Mouse (Mus musculus) CH12.LX (cell line): ENCODE data around the gene Sem1.

Source experiments
- CHD1 ChIP-seq: IDR thresholded peaks from 2 replicates; pipeline ENCODE4 v1.6.1; 2012; ENCODE audit warnings: low read depth, low read length, improper control_type of control experiment, inconsistent platforms
- CTCF ChIP-seq, 2 experiments: IDR thresholded peaks in 1 of 2; conservative IDR thresholded peaks in 1 of 2; 2 replicates each; pipeline ENCODE4 v1.5.1; 2011 to 2012; ENCODE audit warnings: low read depth in 2 of 2, low read length in 2 of 2, improper control_type of control experiment in 1 of 2, inconsistent platforms in 1 of 2, mild to moderate bottlenecking in 1 of 2, moderate library complexity in 1 of 2
- EP300 ChIP-seq: IDR thresholded peaks from 2 replicates; pipeline ENCODE4 v1.6.1; 2011; ENCODE audit warnings: low read length, improper control_type of control experiment
- MAFK ChIP-seq: IDR thresholded peaks from 2 replicates; pipeline ENCODE4 v1.6.1; 2011; ENCODE audit warnings: low read length, improper control_type of control experiment; ENCODE audit not compliant: insufficient replicate concordance
- MAZ ChIP-seq: IDR thresholded peaks from 2 replicates; pipeline ENCODE4 v1.6.1; 2012; ENCODE audit warnings: low read depth, mild to moderate bottlenecking, inconsistent platforms, low read length, improper control_type of control experiment, moderate library complexity
- POLR2A ChIP-seq: IDR thresholded peaks from 2 replicates; pipeline ENCODE4 v1.6.1; 2011; ENCODE audit warnings: low read depth, mild to moderate bottlenecking, improper control_type of control experiment, low read length
- POLR2AphosphoS2 ChIP-seq: IDR thresholded peaks from 2 replicates; pipeline ENCODE4 v1.6.1; 2011; ENCODE audit warnings: low read depth, low read length, improper control_type of control experiment
- RAD21 ChIP-seq: IDR thresholded peaks from 2 replicates; pipeline ENCODE4 v1.6.1; 2011; ENCODE audit warnings: low read depth, mild to moderate bottlenecking, low read length, improper control_type of control experiment, moderate library complexity
- TCF12 ChIP-seq: IDR thresholded peaks from 2 replicates; pipeline ENCODE4 v1.6.1; 2014; ENCODE audit warnings: low read depth, mild to moderate bottlenecking, inconsistent platforms, low read length, improper control_type of control experiment
- USF1 ChIP-seq: IDR thresholded peaks from 2 replicates; pipeline ENCODE4 v1.6.1; 2014; ENCODE audit warnings: low read depth, mild to moderate bottlenecking, inconsistent platforms, low read length, improper control_type of control experiment
- ZC3H11A ChIP-seq: IDR thresholded peaks from 2 replicates; pipeline ENCODE4 v1.6.1; 2012; ENCODE audit warnings: low read depth, mild to moderate bottlenecking, inconsistent platforms, low read length, improper control_type of control experiment
- ZKSCAN1 ChIP-seq: IDR thresholded peaks from 2 replicates; pipeline ENCODE4 v1.6.1; 2012; ENCODE audit warnings: low read depth, inconsistent platforms, low read length, improper control_type of control experiment, borderline replicate concordance
- ZNF384 ChIP-seq: IDR thresholded peaks from 2 replicates; pipeline ENCODE4 v1.6.1; 2012; ENCODE audit warnings: low read depth, low read length, improper control_type of control experiment, inconsistent platforms

- TF ChIP-seq CTCF (conservative IDR thresholded peaks at IDR 0.05 in 1 of 2, IDR thresholded peaks at IDR 0.05 in 1 of 2; ENCODE audit: low read depth in 2 of 2, low read length in 2 of 2) (no peak), EP300 (no peak), RAD21 (no peak), ZC3H11A (no peak), ZNF384 (no peak), POLR2A (no peak), MAZ (no peak), POLR2AphosphoS2 (no peak), CHD1 (no peak), ZKSCAN1 (no peak), MAFK (no peak), TCF12 (no peak), USF1 (no peak)
These were observed 26.5 kb downstream of the Sem1 start for GRCm38 (mm10) chr6:6552006-6552405.
